Mouse (Mus musculus): ENCODE measurements around the gene E330014E10Rik.
"Not testable (repeated sequence)": the region's sequence is repeated elsewhere in the genome, so short reads cannot be mapped to it uniquely, and the experiment has no call there.

E330014E10Rik gene

GRCm38 (mm10) chr5:95775690-95776089 is at the start of gene E330014E10Rik:
Gene E330014E10Rik, plus strand, starts transcription at chr5:95775990.
- not testable (repeated sequence) for DNase-seq (ENCODE audit: low read depth)

- DNase-seq (ENCODE audit: low read depth): not testable (repeated sequence)
Observed at GRCm38 (mm10) chr5:95736073-95736472, 39.7 kb upstream of the E330014E10Rik start, which contains the start of gene Gm7978. Gene Gm7978, minus strand, starts transcription at chr5:95736173.

GRCm38 (mm10) chr5:95741714-95742113 is 34.1 kb upstream of the E330014E10Rik start, which contains the start of gene Gm7982:
Gene Gm7982, plus strand, starts transcription at chr5:95742014.
- DNase-seq (ENCODE audit: low read depth): not testable (repeated sequence)

GRCm38 (mm10) chr5:95810841-95811240 is 35.1 kb downstream of the E330014E10Rik start:
- DNase-seq (ENCODE audit: low read depth): not testable (repeated sequence)

GRCm38 (mm10) chr5:95836580-95836979 is 60.8 kb downstream of the E330014E10Rik start:
- no peak for DNase-seq (ENCODE audit: low read depth)

- no peak for DNase-seq (ENCODE audit: low read depth)
Observed at GRCm38 (mm10) chr5:95854030-95854429, 78.2 kb downstream of the E330014E10Rik start.

Data from induced T-regulatory cell, adult 2 months (primary cell).